Mouse (Mus musculus) kidney, postnatal 4 days (tissue): Measurements from ENCODE around the gene Tcf7l2.

Experiments used
- DNase-seq, 2 experiments: peaks; one replicate each; pipeline ENCODE4 v3.0.0; 2021; ENCODE audit warnings: mixed read lengths in 2 of 2

Gene Tcf7l2

DNA sequence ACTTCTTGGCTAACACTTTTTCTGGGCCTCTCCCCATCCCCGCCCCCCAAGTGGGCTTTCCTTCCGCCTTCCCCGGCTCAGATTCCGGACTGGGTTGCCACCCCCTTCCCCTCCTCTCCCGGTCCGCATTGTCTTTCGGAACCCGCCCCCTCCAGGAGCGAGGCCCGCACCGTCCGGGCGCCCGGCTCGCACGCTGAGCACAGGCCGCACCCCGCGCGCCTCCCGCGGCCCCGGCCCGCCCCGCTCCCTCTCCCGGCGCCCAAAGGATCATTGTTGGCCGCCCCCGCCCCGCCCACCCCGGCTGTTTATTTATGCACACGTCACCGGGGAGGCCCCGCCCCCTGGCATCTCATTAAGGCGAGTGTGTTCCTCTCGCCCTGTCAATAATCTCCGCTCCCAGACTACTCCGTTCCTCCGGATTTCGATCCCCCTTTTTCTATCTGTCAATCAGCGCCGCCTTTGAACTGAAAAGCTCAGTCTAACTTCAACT, at the start of gene Tcf7l2:
Gene Tcf7l2, plus strand, starts transcription at position 382 of the 490 bp plus-strand sequence.
- DNase-seq, result peak; percentile 93 to 96

DNA sequence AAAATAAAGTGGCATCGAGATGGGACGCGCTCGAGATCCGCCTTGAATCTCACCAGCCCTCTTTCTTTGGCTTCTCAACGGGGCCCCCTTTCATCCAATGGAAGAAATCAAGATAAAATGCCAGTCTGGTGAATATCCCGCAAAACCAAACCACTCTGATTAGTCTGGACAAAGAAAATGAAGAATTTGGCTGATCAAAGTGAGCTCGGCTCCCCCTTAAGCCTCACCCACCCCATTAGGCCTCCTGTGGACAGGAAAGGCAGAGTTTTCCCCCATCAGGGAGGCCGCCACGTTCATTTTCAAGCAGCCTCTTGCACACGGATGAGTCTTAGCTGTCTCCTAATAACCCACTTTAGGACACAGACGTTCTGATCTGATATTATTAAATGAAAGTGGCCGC, 47.0 kb upstream of the Tcf7l2 start:
- DNase-seq, result no peak

GRCm38 (mm10) chr19:55695418-55695817, 46.2 kb upstream of the Tcf7l2 start:
- DNase-seq, result no peak

- no peak for DNase-seq
Observed at GRCm38 (mm10) chr19:55698892-55699291, 42.7 kb upstream of the Tcf7l2 start.

GRCm38 (mm10) chr19:55700214-55700568, 41.4 kb upstream of the Tcf7l2 start:
- DNase-seq, result no peak

DNA sequence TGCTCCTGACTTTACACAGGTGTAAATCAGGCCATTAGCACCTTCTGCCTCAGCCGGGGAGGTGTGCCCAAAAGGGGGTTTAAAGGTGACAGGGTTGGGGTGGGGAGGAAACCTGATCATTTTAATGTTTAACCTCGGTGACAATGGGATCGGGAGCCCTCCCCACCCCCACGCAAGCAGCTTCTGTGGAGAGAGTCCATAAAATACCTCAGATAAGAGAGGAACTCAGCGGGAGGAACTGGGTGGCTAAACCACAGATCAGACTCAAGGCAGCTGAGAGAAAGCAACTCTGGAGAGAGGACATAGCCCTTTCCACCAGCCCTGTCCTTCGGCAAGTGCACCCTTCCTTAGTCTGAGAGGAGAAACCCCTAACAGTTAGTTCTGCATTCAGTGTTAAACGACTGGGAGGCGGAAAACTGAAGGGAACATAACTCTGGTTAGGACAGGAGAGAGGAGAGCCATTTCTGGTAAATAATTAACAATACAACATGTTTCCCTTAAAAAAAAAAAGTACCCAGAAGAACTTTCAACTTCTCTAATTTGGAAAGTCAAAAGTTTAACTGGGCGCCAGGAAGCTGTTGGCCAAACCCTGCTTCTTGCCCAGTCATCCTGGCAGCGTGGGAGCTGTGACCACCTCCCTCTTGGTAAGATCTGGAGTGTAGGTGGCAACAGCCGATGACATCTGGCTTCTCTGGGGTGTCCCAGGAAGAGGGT, 40.9 kb upstream of the Tcf7l2 start:
- DNase-seq, result peak; percentile 55 to 69

DNA sequence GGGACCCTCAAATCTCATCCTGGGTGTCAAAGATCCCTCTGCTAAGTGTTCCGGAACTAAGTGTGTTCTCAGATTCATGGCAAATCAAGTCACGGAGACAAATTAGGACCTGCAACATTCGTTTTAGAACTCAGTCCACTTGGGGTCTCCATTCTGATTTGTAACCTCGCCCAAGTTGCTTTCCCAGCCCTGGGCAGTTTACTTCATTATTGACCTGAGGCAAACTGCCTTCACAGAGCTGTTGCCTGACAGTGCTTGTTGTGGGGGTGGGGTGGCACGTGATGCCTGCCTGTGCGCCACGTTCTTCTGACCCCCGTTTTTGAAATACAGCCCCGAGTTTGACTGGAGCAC, 40.4 kb upstream of the Tcf7l2 start:
- no peak for DNase-seq

DNA sequence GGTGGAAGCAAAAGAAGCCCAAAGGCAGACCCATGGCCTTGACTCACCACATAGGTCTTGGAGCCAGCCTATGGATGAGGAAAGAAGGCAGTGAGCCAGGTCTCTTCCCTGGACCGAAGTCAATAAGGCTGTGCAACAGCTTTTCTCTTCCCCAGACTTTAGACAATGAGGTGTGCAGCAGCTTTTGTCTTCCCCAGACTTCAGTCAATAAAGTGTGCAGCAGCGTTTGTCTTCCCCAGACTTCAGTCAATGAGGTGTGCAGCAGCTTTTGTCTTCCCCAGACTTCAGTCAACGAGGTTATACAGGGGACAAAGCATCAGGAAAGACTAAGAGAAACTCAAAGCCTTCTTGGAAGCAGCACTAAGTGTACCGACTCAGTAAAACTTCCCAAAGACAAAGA, 39.5 kb upstream of the Tcf7l2 start:
- DNase-seq, result no peak

GRCm38 (mm10) chr19:55702716-55703115, 38.9 kb upstream of the Tcf7l2 start:
- no peak for DNase-seq

DNA sequence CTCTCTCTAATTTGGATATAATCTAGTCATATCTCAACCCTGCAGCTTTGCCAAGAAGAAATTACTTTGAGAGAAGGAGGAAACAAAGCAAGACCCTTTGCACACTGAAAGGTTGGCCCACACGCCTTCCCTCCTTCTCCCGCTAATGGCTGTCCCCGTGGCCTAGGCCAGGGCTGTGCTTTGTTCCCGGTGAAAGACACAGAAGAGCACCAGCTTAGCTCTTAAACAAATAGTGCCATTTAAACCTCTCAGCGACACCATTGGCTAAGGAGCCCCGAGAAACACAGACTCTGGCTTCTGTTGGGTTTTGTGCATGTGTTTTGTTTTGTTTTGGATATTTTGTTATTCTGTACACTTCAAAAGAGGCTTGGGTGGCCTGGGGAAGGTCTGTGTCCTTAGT, 37.5 kb upstream of the Tcf7l2 start:
- no peak for DNase-seq

DNA sequence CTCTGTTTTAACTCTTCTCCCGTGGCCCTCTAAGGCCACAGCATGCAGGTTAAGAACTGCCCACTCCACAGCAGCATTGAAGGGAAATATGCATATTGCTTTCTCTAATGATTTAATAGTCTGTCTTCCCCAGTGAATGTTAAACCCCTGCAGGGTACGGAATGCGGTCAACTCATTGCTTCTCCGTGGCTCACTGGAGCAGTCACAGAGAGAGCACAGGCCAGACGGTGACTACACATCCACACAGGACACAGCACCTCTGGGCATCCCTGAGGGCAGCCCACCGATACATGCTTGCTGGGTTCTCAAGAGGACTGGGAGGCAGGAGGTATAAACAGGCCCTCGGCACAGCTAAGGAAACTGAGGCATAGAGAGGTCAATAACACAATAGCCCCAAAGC, 35.3 kb upstream of the Tcf7l2 start:
- peak in 1 of 2 experiments; percentile 23 for DNase-seq

DNA sequence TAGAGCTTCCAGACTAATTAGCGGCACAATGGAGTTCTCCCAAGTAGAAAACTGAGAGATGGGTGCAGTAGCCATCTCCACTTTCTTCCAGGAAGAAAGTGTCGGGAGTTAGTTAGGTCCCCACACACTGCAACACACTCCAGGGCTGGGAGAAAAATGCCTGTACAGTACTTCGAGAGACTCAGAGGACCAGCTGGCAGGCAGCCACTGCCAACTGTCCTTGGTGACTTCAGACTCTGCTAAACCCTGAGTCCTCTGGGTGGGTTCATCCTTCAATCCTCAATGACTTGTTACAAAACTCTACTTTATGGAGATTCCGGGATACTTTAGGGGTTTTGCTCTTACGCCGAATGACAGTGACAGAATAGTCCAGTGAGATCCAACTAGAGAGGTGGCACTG, 34.8 kb upstream of the Tcf7l2 start:
- DNase-seq, result no peak

- DNase-seq, result peak in 1 of 2 experiments; percentile 33
Observed at GRCm38 (mm10) chr19:55708031-55708554, 33.5 kb upstream of the Tcf7l2 start.

DNA sequence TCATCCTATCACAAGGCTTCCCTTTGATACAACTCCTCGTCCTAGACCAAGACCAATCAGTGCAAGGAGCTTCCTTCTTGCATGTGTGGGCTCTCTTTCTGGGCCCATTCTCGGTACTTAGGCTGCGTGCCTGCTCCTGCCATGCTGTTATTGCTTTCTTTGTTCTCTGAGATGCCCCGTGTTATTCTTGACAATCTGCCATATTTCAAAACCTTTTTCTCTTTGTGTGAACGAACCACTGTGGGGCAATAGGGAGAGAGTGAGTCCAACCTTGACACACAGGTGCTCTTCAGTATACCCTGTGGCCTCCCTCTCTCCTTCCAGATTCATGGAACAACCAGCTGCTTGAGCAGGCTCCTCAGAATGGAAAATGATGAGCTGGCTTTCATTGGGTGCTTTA, 30.8 kb upstream of the Tcf7l2 start:
- DNase-seq, result no peak

- no peak for DNase-seq
Observed at GRCm38 (mm10) chr19:55711701-55712100, 29.9 kb upstream of the Tcf7l2 start.

DNA sequence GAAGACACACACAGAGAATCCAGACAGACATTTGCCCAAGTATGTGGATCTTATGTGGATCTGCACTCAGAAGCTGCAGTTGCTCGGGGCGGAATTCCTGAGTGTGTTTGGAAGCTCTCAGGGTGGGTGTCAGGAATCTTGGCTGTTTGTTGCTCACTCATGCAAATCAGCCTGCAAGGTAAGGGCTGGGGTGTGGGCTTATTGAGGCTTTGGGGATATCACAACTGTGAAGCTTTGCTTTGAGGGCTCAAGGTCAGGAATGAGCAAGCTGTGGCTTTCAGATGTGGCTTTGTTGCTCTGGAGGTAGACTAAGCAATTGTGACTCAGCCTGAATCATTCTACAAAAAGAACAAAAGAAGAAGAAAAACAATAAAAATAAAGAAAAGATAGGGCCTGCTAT, 28.9 kb upstream of the Tcf7l2 start:
- no peak for DNase-seq

- DNase-seq, result no peak
Observed at GRCm38 (mm10) chr19:55714015-55714414, 27.6 kb upstream of the Tcf7l2 start.

DNA sequence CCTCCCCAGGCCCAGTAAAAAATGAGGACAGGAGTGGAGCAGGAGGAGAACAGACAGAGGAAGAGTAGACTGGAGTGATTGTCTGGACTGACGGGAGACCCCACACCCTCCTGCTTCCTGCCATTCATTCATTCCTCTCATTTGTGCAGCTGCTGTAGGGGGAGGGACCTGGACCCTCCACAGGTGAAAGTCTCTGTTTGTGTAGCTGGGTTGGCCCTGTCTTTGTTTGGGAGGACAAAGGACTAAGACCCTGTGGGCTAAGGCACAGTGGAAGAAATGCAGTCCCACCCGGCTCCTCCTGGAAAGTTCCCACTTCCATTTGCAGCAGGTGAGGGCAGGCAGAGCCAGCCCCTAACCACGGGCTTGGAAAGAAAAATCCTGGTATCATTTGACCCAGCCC, 27.0 kb upstream of the Tcf7l2 start:
- no peak for DNase-seq

- DNase-seq, result peak in 1 of 2 experiments; percentile 44
Observed at GRCm38 (mm10) chr19:55719083-55719482, 22.5 kb upstream of the Tcf7l2 start.

DNA sequence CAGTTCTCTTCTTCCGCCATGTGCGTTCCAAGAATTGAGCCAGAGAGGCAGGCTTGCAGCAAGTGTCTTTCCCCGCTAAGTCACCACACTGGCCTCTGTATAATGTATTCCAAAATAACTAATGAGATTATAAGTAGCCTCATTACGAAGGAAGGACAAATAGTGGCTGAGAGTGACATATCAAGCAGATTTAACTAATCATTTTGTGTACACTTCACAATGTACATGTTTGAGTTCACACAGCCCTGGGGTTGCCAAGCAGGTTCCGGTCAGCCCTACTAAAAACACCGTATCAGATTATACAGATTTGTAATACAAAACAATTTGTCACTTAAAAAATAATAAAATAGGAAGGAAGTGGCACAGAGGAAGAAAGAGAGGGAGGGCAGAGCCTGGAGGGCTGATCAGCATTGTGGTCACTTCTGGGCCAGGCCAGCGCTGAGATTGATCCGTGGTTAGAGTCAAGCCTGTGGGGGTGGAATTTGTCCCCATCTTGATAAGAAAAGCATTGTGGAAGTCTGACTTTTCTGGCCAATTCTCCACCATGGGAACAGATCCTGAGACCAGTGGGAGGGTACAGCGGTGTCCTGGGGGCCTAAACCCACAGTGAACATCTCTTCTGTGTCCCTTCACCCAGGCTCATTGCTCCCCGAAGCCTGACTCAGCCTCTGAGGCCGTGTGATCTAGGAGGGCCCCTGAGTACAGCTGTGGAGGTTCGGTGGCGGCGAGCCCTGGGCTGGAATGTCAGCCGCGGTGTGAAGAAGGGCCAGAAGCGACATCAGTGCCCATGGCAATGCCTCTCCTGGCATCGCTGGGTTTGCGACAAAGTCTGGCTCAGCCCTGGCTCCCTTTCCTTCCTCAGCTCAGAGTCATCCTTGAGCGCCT, 21.9 kb upstream of the Tcf7l2 start:
- DNase-seq, result peak in 1 of 2 experiments; percentile 21

GRCm38 (mm10) chr19:55720409-55721092, 21.1 kb upstream of the Tcf7l2 start:
- no peak for DNase-seq

DNA sequence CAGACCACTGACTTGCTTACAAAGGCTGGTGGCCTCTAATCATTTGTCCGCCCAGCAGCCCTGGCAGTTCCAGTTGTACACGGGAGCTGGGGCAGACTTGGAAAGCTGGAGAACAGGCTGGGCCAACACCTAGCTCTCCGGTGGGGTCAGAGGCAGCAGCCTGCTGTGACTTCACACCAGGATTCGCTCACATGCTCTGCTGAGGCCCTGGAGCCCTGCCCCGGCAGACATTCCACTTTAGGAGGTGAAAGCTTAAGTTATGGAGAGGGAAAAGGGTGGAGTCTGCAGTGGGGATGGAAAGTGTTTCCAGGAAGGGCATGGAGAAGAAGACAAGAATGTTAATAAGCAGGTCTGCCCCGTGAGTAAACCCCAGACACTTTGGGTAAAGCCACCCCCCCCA, 19.2 kb upstream of the Tcf7l2 start:
- DNase-seq, result peak in 1 of 2 experiments; percentile 45

GRCm38 (mm10) chr19:55729376-55729775, 12.2 kb upstream of the Tcf7l2 start:
- no peak for DNase-seq
